Mouse (Mus musculus) CH12.LX (cell line): ENCODE measurements at regions not wholly inside any gene's neighbourhood (a gene's known extent, or its start where the extent isn't known, plus 50 kb on each side); places are given as distances from the start of the nearest gene placed in this dataset.

Experiments used
- DNase-seq: peaks from one replicate; pipeline ENCODE4 v3.0.0-alpha.2; 2013; ENCODE audit errors: extremely low read depth
- H3K27ac ChIP-seq: 2 replicates; pipeline ENCODE4 v1.5.1; 2012; ENCODE audit warnings: low read depth, mild to moderate bottlenecking, control low read depth, moderate library complexity; ENCODE audit not compliant: insufficient read depth
- H3K27me3 ChIP-seq: replicated peaks from 2 replicates; pipeline ENCODE3; 2012; ENCODE audit warnings: inconsistent platforms
- H3K36me3 ChIP-seq, 2 experiments: replicated peaks in 1 of 2; 2 replicates each; pipeline versions ENCODE3 to v1.6.1; 2012; ENCODE audit warnings: inconsistent platforms in 1 of 2, low read length in 1 of 2, mild to moderate bottlenecking in 1 of 2, mixed read lengths in 1 of 2, moderate library complexity in 1 of 2; ENCODE audit not compliant: control insufficient read depth in 1 of 2, insufficient read depth in 1 of 2
- H3K4me1 ChIP-seq, 2 experiments: 2 replicates each; pipeline ENCODE4 v1.6.1; 2012; ENCODE audit warnings: inconsistent platforms in 1 of 2, moderate library complexity in 1 of 2; ENCODE audit not compliant: insufficient read depth in 2 of 2, control insufficient read depth in 1 of 2
- H3K4me2 ChIP-seq: 2 replicates; pipeline ENCODE4 v1.6.1; 2012; ENCODE audit warnings: low read depth, mild to moderate bottlenecking, control low read depth; ENCODE audit not compliant: poor library complexity, insufficient read depth, severe bottlenecking
- H3K4me3 ChIP-seq, 3 experiments: fragments of 150-350 bp in 1 of 3; sonication (generic) in 1 of 3; replicated peaks in 1 of 3; 2 replicates each; pipeline versions ENCODE3 to v1.5.1; 2011 to 2012; ENCODE audit warnings: low read depth in 2 of 3, low read length in 2 of 3, mild to moderate bottlenecking in 2 of 3, moderate library complexity in 2 of 3, control low read depth in 1 of 3, improper control_type of control experiment in 1 of 3, inconsistent platforms in 1 of 3, mixed read lengths in 1 of 3; ENCODE audit not compliant: poor library complexity in 1 of 3
- H3K79me2 ChIP-seq: replicated peaks from 2 replicates; pipeline ENCODE4 v1.6.1; 2012; ENCODE audit warnings: mild to moderate bottlenecking, moderate library complexity; ENCODE audit not compliant: control insufficient read depth, poor library complexity, insufficient read depth, severe bottlenecking; ENCODE audit errors: extremely low read depth
- H3K9ac ChIP-seq: 2 replicates; pipeline ENCODE4 v1.6.1; 2012; ENCODE audit warnings: low read depth, mild to moderate bottlenecking, control low read depth, moderate library complexity; ENCODE audit not compliant: insufficient read depth
- H3K9me3 ChIP-seq: replicated peaks from 2 replicates; pipeline ENCODE3; 2012; ENCODE audit warnings: low read length, inconsistent platforms, mixed read lengths
- CHD1 ChIP-seq: IDR thresholded peaks from 2 replicates; pipeline ENCODE4 v1.6.1; 2012; ENCODE audit warnings: low read depth, low read length, improper control_type of control experiment, inconsistent platforms
- ELF1 ChIP-seq: IDR thresholded peaks from 2 replicates; pipeline ENCODE4 v1.6.1; 2014; ENCODE audit warnings: low read depth, mild to moderate bottlenecking, inconsistent platforms, low read length, improper control_type of control experiment
- EP300 ChIP-seq: IDR thresholded peaks from 2 replicates; pipeline ENCODE4 v1.6.1; 2011; ENCODE audit warnings: low read length, improper control_type of control experiment
- JUN ChIP-seq: IDR thresholded peaks from 2 replicates; pipeline ENCODE4 v1.6.1; 2011; ENCODE audit warnings: low read depth, mild to moderate bottlenecking, low read length, improper control_type of control experiment, moderate library complexity; ENCODE audit not compliant: insufficient read depth
- KAT2A ChIP-seq: IDR thresholded peaks from 2 replicates; pipeline ENCODE4 v1.6.1; 2012; ENCODE audit warnings: low read length, improper control_type of control experiment, inconsistent platforms; ENCODE audit not compliant: insufficient replicate concordance
- MAFK ChIP-seq: IDR thresholded peaks from 2 replicates; pipeline ENCODE4 v1.6.1; 2011; ENCODE audit warnings: low read length, improper control_type of control experiment; ENCODE audit not compliant: insufficient replicate concordance
- MAX ChIP-seq: IDR thresholded peaks from 2 replicates; pipeline ENCODE4 v1.6.1; 2011; ENCODE audit warnings: low read length, improper control_type of control experiment
- MAZ ChIP-seq: IDR thresholded peaks from 2 replicates; pipeline ENCODE4 v1.6.1; 2012; ENCODE audit warnings: low read depth, mild to moderate bottlenecking, inconsistent platforms, low read length, improper control_type of control experiment, moderate library complexity
- MEF2A ChIP-seq: IDR thresholded peaks from 2 replicates; pipeline ENCODE4 v1.6.1; 2014; ENCODE audit warnings: low read depth, mild to moderate bottlenecking, inconsistent platforms, low read length, improper control_type of control experiment, borderline replicate concordance
- NRF1 ChIP-seq: IDR thresholded peaks from 2 replicates; pipeline ENCODE4 v1.6.1; 2014; ENCODE audit warnings: low read depth, mild to moderate bottlenecking, inconsistent platforms, low read length, improper control_type of control experiment, moderate library complexity
- POLR2AphosphoS2 ChIP-seq: IDR thresholded peaks from 2 replicates; pipeline ENCODE4 v1.6.1; 2011; ENCODE audit warnings: low read depth, low read length, improper control_type of control experiment
- RAD21 ChIP-seq: IDR thresholded peaks from 2 replicates; pipeline ENCODE4 v1.6.1; 2011; ENCODE audit warnings: low read depth, mild to moderate bottlenecking, low read length, improper control_type of control experiment, moderate library complexity
- SMC3 ChIP-seq: IDR thresholded peaks from 2 replicates; pipeline ENCODE4 v1.6.1; 2011; ENCODE audit warnings: low read depth, low read length, improper control_type of control experiment
- ZNF384 ChIP-seq: IDR thresholded peaks from 2 replicates; pipeline ENCODE4 v1.6.1; 2012; ENCODE audit warnings: low read depth, low read length, improper control_type of control experiment, inconsistent platforms
- dilution Hi-C: fragments of 300-500 bp; cut with MboI; formaldehyde crosslinking; loops from 2 replicates; pipeline ENCODE4 v1.14.3; 2020; ENCODE audit warnings: low sequenced_read_pairs; ENCODE audit not compliant: extremely low pct_unique_long_range_greater_than_20kb, extremely low pct_ligation_motif_present
- in situ Hi-C: fragments of 300-500 bp; cut with MboI; formaldehyde crosslinking; loops from 3 replicates; pipeline ENCODE4 v1.14.3; 2019; ENCODE audit warnings: low sequenced_read_pairs, low pct_ligation_motif_present, low pct_unique_long_range_greater_than_20kb, mixed read lengths

GRCm38 (mm10) chr14:76874542-76875265 lies 161.9 kb upstream of the Ccdc122 start:
- Histone ChIP-seq H3K9ac (no peak overlapping the region), H3K36me3 (no peaks in the 10 kb centered on the region), H3K4me2 (no peak overlapping the region), H3K79me2 (no peaks in the 10 kb centered on the region), H3K9me3 (no peaks in the 10 kb centered on the region), H3K4me3 (no peak overlapping the region), H3K27ac (no peak overlapping the region), H3K4me1 (peaks cover 0 to 17% of the 10 kb centered on the region in 2 experiments; a peak in 2 of 4 replicates), H3K27me3 (no peaks in the 10 kb centered on the region)
- dilution Hi-C loops = no loop called here
- TF ChIP-seq JUN = no peak
- no peak for TF ChIP-seq KAT2A
- TF ChIP-seq NRF1 = no peak
- no peak for DNase-seq
- in situ Hi-C loops = loop anchor here (10.0 kb wide), 1 partner anchor 370 kb away; no protein-coding TSS in a partner anchor

DNA sequence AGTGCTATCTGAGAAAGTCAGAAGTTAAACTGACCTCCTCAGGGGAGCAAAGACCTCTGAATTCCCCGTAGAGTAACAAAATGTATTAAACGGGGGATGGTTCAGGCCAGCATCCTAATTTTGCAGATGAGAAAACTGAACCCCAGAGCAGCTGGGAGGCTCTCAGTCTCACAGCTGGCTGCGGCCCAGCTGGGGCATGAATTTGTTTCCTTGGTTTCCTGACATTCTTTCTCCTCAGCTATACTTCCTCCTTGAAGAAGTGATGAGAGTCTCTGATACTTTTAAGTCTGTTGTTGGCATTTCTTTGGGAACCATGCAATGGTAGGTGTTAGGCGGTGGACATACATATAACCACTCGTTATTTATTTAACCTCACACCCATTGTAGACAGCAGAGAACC lies 162.9 kb upstream of the Ccdc122 start:
- in situ Hi-C loops = loop anchor here (10.0 kb wide), 1 partner anchor 369 kb away; no protein-coding TSS in a partner anchor
- Histone ChIP-seq H3K27ac (no peak overlapping the region), H3K79me2 (no peaks in the 10 kb centered on the region), H3K9ac (no peak overlapping the region), H3K9me3 (peaks cover 6% of the 10 kb centered on the region), H3K36me3 (no peaks in the 10 kb centered on the region)
- TF ChIP-seq POLR2AphosphoS2 = no peak
- TF ChIP-seq RAD21 = no peak
- no peak for TF ChIP-seq MAX
- TF ChIP-seq EP300 = no peak
- TF ChIP-seq ZNF384 = no peak
- TF ChIP-seq MAZ = no peak
- TF ChIP-seq ELF1 = no peak
- TF ChIP-seq MEF2A = no peak
- TF ChIP-seq MAFK = no peak
- no peak for TF ChIP-seq KAT2A
- no peak for TF ChIP-seq CHD1
- TF ChIP-seq SMC3 = no peak
- TF ChIP-seq, all 38 proteins: peak for 0
- H3K4me2 ChIP-seq = no peak overlapping the region
- no peak for DNase-seq
- dilution Hi-C loops = no loop called here
- peaks cover 0 to 17% of the 10 kb centered on the region in 2 experiments; a peak in 2 of 4 replicates for H3K4me1 ChIP-seq
- no peaks in the 10 kb centered on the region for H3K27me3 ChIP-seq
- no peak overlapping the region for H3K4me3 ChIP-seq
